Mouse (Mus musculus): ENCODE measurements around the gene Slc41a2. TPM values are rescaled to one million over a fixed set of nuclear protein-coding genes. Genes with fewer than 3 reads are reported as not detected.

The Slc41a2 gene
- 5.9 and 6.8 TPM in 2 replicates for polyA plus RNA-seq (2012; rRNA removed; ENCODE audit: low replicate concordance)

DNA sequence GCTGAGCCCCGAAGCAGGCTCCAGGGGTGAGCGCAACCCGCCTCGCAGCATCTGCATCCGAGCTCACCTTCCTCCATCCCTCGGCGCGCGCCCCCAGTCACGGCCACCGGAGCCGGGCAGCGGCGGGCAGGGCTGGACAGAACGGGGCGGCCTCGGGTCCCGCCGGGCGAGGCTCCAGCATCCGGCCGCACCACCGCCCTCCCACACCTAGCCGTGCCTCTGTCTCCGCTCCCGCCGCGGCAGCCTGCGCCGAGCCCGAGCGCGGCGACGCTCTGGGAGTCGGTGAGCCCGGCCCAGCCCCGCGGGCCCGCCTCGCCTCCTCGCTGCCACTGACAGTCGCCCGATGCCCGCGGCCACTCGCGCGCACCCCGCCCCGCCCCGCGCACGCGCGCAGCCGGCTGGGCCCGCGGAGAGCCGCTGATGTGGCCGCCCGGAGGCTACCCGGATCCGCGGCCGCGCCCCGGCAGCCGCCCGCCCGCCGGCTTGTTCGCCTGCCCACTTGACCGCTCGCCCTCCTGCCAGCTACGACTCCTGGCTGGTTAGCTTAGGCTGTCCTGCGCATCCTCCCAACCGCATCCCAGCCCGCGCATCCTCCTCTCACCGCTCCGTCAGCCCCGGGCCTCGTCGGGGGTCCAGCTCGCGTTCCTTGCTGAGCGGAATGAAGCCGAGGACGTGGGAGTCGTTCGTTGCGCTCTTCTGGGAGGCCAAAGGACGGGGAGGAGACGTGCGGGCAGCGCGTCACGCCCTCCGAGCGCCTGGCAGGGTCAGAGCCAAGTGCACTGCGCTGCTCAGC is at the start of gene Slc41a2:
Gene Slc41a2 (minus strand): TSS at position 724 of the 793 bp plus-strand sequence.

DNA sequence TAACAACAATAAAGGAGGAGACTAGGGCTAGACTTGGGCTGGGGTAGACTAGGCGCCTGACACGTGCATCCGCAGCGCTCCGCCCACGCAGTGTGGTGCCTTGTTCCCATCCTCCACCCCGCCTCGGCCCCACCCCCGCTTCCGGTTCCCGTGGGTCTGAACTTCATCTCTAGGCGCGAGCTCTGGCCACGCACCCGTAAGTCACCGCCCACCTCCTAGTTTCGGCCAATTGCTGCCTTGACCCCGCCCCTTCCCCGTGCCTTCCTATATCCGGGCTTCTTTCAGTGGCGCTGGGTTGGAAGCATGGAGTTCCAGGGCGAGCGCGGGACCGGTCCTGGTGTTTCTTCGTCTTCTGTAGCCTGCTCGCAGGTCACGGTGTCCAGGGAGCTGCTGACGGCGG is 22.3 kb upstream of the Slc41a2 start, which contains the start of gene D10Wsu102e:
Gene D10Wsu102e (plus strand): TSS at position 266 of the 400 bp plus-strand sequence.

Other genes with a start within 250 kb of the Slc41a2 start
- gene D10Wsu102e, start 22.3 kb upstream of the Slc41a2 start, polyA plus RNA-seq (2012; rRNA removed; ENCODE audit: low replicate concordance), result 0.07 TPM in 2 replicates
- gene Aldh1l2, start 196.3 kb upstream of the Slc41a2 start, polyA plus RNA-seq (2012; rRNA removed; ENCODE audit: low replicate concordance), result 0.02 and 0.50 TPM in 2 replicates
- 0.30 and 0.32 TPM in 2 replicates for gene Washc4, start 205.9 kb upstream of the Slc41a2 start, polyA plus RNA-seq (2012; rRNA removed; ENCODE audit: low replicate concordance)